Mouse (Mus musculus) c-Kit-positive CD71-negative TER-119-negative erythroid progenitor cells, embryonic 14.5 days (primary cell): ENCODE results near the gene Mmp14.

Experiments used
- DNase-seq: peaks from one replicate; pipeline ENCODE4 v3.0.0-alpha.2; 2013; ENCODE audit warnings: low read depth

The Mmp14 gene

GRCm38 (mm10) chr14:54475941-54476844 is 44.8 kb downstream of the Mmp14 start, which contains the start of gene Rem2:
Gene Rem2, plus strand, starts transcription at chr14:54476100.
- DNase-seq, result no peak

DNA sequence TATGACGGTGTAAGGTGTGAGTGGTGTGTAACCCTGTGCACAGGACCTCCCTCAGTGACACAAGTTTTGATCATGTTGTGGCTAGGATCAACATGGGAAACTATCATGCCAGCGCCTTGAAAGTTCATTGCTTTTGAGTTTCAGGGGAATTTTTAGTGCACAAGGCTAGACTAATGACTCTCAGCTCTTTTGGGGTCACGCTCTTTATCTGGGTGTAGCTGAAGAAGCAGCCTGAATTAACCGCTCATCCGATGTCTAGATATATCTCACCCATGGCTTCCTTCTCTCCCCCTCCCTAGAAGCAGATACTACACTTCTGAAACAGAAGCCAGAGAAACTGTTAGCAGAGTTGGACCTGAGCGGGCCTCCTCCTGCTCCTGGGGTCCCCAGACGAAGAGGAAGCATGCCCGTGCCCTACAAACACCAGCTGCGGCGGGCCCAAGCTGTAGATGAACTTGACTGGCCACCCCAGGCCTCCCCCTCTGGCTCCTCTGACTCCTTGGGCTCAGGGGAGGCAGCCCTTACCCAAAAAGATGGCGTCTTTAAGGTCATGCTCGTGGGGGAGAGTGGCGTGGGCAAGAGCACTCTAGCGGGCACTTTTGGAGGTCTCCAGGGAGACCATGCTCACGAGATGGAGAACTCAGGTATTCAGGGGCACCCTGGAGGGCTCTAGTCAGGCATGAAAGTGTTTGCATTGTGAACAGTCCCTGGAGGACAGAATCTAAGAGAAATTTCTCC is 45.9 kb downstream of the Mmp14 start:
- DNase-seq, result no peak

DNA sequence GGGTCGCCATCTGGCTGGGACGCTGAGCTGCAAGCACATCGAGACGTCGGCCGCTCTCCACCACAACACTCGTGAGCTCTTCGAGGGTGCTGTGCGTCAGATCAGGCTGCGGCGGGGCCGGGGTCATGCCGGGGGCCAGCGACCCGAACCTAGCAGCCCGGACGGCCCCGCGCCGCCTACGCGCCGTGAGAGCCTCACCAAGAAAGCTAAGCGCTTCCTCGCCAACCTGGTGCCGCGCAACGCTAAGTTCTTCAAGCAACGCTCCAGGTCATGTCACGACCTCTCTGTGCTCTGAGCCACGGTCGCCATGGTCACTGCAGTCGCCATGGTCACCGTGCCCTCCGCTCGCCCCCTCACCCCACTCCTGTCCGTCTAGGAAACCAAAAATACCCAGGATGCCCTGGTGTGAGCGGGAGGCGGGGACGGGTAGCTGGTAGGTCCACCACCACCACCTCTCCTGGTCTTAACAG is 48.1 kb downstream of the Mmp14 start:
- DNase-seq, result no peak

GRCm38 (mm10) chr14:54480673-54481072 is 49.3 kb downstream of the Mmp14 start:
- no peak for DNase-seq

- DNase-seq, result no peak
These were observed 50.0 kb downstream of the Mmp14 start for GRCm38 (mm10) chr14:54481402-54481801.

DNA sequence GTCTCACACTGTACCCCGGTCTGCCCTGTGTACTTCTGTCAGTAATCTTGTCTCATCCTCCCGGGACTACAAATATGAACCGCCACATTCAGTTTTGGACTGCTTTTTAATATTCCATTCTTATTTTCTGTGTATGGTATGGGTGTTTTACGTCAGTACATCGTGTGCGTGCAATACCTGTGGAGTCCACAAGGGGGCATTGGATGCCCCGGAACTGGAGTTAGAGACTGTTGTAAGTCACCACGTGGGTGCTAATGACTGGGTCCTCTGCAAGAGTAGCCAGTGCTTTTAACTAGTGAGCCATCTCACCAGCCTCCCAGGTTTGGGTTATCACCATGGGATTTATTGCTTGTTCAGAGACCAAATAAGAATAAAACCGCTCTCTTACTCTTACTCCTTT is 51.1 kb downstream of the Mmp14 start:
- no peak for DNase-seq

- DNase-seq, result no peak
These were observed 54.5 kb downstream of the Mmp14 start for GRCm38 (mm10) chr14:54485899-54486298.

- no peak for DNase-seq
These were observed 56.3 kb downstream of the Mmp14 start for GRCm38 (mm10) chr14:54487732-54488131.

GRCm38 (mm10) chr14:54488350-54488749 is 56.9 kb downstream of the Mmp14 start:
- DNase-seq, result no peak

- no peak for DNase-seq
These were observed 61.1 kb downstream of the Mmp14 start for GRCm38 (mm10) chr14:54492345-54493131.

DNA sequence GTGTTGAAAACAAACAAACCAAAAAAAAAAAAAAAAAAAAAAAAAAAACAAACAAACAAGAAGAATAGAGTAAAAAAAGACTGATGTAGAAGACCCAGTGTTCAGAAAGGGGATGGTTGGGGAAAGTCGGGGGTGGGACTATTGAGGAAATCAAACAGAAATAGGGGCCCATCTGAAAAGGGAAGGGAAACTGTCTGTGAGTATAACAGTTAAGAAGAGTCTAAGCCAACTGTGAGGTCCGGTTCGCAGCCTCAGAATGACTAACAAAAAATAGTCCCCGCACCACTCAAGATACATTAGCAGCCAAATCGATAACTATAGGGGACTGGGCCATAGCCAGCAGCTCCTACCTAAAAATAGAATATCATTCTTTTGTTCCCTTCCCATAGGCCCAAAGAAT is 61.8 kb downstream of the Mmp14 start:
- no peak for DNase-seq

- DNase-seq, result peak; percentile 69
These were observed 62.8 kb downstream of the Mmp14 start for GRCm38 (mm10) chr14:54494234-54494633.
